Mouse (Mus musculus): Measurements from ENCODE around the gene Mrpl4. TPM values are rescaled to one million over a fixed set of nuclear protein-coding genes. Genes with fewer than 3 reads are reported as not detected.

Gene Mrpl4
- total and polyA plus RNA-seq, 3 experiments, result 280 to 474 TPM; not detected in 1

GRCm38 (mm10) chr9:21026849-21027248, 24.3 kb downstream of the Mrpl4 start:
- Histone ChIP-seq H3K79me2 (ENCODE audit: control insufficient read depth, insufficient read depth, low read length, poor library complexity) (peaks cover 14% of the 10 kb centered on the region), H3K27ac (ENCODE audit: control insufficient read depth, low read depth, low read length) (no peak overlapping the region), H3K4me1 (ENCODE audit: control insufficient read depth in 1 of 2, insufficient read depth in 2 of 2, low read length in 2 of 2) (peaks cover 13 to 19% of the 10 kb centered on the region in 2 experiments), H3K9ac (ENCODE audit: control insufficient read depth, low read depth, low read length, poor library complexity, severe bottlenecking) (no peak overlapping the region), H3K9me3 (replicated peaks; ENCODE audit: insufficient read depth, low read length) (no peaks in the 10 kb centered on the region), H3K27me3 (ENCODE audit: control insufficient read depth in 1 of 2, insufficient read depth in 2 of 2, low read length in 2 of 2) (no peaks in the 10 kb centered on the region), H3K4me3 (ENCODE audit: control insufficient read depth in 1 of 2, insufficient read depth in 1 of 2, low read depth in 2 of 2, low read length in 2 of 2) (no peak overlapping the region), H3K36me3 (ENCODE audit: control insufficient read depth in 1 of 2, insufficient read depth in 2 of 2, low read length in 2 of 2) (peaks cover 0 to 17% of the 10 kb centered on the region in 2 experiments; a peak in 2 of 4 replicates)
- DNase-seq (ENCODE audit: low read depth, low spot score), result no peak
- no peak for TF ChIP-seq ETS1 (IDR thresholded peaks at IDR 0.05; ENCODE audit: low read depth, low read length)

GRCm38 (mm10) chr9:21027774-21028290, 25.3 kb downstream of the Mrpl4 start:
- Histone ChIP-seq H3K27me3 (ENCODE audit: control insufficient read depth in 1 of 2, insufficient read depth in 2 of 2, low read length in 2 of 2) (no peaks in the 10 kb centered on the region), H3K4me1 (ENCODE audit: control insufficient read depth in 1 of 2, insufficient read depth in 2 of 2, low read length in 2 of 2) (peaks cover 14 to 22% of the 10 kb centered on the region in 2 experiments), H3K27ac (ENCODE audit: control insufficient read depth, low read depth, low read length) (peak overlapping the region; percentile 83), H3K4me3 (ENCODE audit: control insufficient read depth in 1 of 2, insufficient read depth in 1 of 2, low read depth in 2 of 2, low read length in 2 of 2) (no peak overlapping the region), H3K36me3 (ENCODE audit: control insufficient read depth in 1 of 2, insufficient read depth in 2 of 2, low read length in 2 of 2) (peaks cover 0 to 17% of the 10 kb centered on the region in 2 experiments; a peak in 2 of 4 replicates), H3K9me3 (replicated peaks; ENCODE audit: insufficient read depth, low read length) (no peaks in the 10 kb centered on the region), H3K9ac (ENCODE audit: control insufficient read depth, low read depth, low read length, poor library complexity, severe bottlenecking) (peak overlapping the region; percentile 56), H3K79me2 (ENCODE audit: control insufficient read depth, insufficient read depth, low read length, poor library complexity) (peaks cover 17% of the 10 kb centered on the region)
- TF ChIP-seq POLR2A (IDR thresholded peaks at IDR 0.05; ENCODE audit: control insufficient read depth in 1 of 2, insufficient read depth in 1 of 2, low read depth in 1 of 2, low read length in 2 of 2, poor library complexity in 1 of 2) (no peak), ZMIZ1 (IDR thresholded peaks at IDR 0.05; ENCODE audit: low read depth, low read length) (no peak), CHD2 (IDR thresholded peaks at IDR 0.05; ENCODE audit: low read length) (no peak), MYC (IDR thresholded peaks at IDR 0.05; ENCODE audit: low read depth, low read length) (no peak), MXI1 (IDR thresholded peaks at IDR 0.05; ENCODE audit: low read depth, low read length) (no peak), SMC3 (IDR thresholded peaks at IDR 0.05; ENCODE audit: low read depth, low read length) (no peak), MAX (IDR thresholded peaks at IDR 0.05; ENCODE audit: low read length) (no peak), ELF1 (IDR thresholded peaks at IDR 0.05; ENCODE audit: low read depth, low read length) (no peak), MAFK (IDR thresholded peaks at IDR 0.05; ENCODE audit: borderline replicate concordance, low read depth, low read length) (no peak), POLR2AphosphoS2 (IDR thresholded peaks at IDR 0.05; ENCODE audit: low read length) (no peak), MYB (IDR thresholded peaks at IDR 0.05; ENCODE audit: low read depth, low read length) (no peak), UBTF (IDR thresholded peaks at IDR 0.05; ENCODE audit: borderline replicate concordance, insufficient read depth, low read depth, low read length) (no peak)
- DNase-seq (ENCODE audit: low read depth, low spot score), result peak; percentile 78

GRCm38 (mm10) chr9:21028560-21029110, 26.1 kb downstream of the Mrpl4 start:
- H3K9me3 ChIP-seq (replicated peaks; ENCODE audit: insufficient read depth, low read length), result no peaks in the 10 kb centered on the region
- H3K27me3 ChIP-seq (ENCODE audit: control insufficient read depth in 1 of 2, insufficient read depth in 2 of 2, low read length in 2 of 2), result no peaks in the 10 kb centered on the region
- no peak for TF ChIP-seq TAL1 (IDR thresholded peaks at IDR 0.05; ENCODE audit: low read length)
- TF ChIP-seq CHD2 (IDR thresholded peaks at IDR 0.05; ENCODE audit: low read length), result no peak
- no peak for TF ChIP-seq ZKSCAN1 (IDR thresholded peaks at IDR 0.05; ENCODE audit: low read depth, low read length)
- TF ChIP-seq ZMIZ1 (IDR thresholded peaks at IDR 0.05; ENCODE audit: low read depth, low read length), result no peak
- no peak for TF ChIP-seq BHLHE40 (IDR thresholded peaks at IDR 0.05; ENCODE audit: borderline replicate concordance, low read depth, low read length)
- H3K4me3 ChIP-seq (ENCODE audit: control insufficient read depth in 1 of 2, insufficient read depth in 1 of 2, low read depth in 2 of 2, low read length in 2 of 2), result peak overlapping the region; percentile 18 to 33
- peak overlapping the region; percentile 56 for H3K9ac ChIP-seq (ENCODE audit: control insufficient read depth, low read depth, low read length, poor library complexity, severe bottlenecking)
- H3K4me1 ChIP-seq (ENCODE audit: control insufficient read depth in 1 of 2, insufficient read depth in 2 of 2, low read length in 2 of 2), result peaks cover 14 to 24% of the 10 kb centered on the region in 2 experiments
- DNase-seq (ENCODE audit: low read depth, low spot score), result peak; percentile 96
- peaks cover 0 to 17% of the 10 kb centered on the region in 2 experiments; a peak in 2 of 4 replicates for H3K36me3 ChIP-seq (ENCODE audit: control insufficient read depth in 1 of 2, insufficient read depth in 2 of 2, low read length in 2 of 2)
- H3K27ac ChIP-seq (ENCODE audit: control insufficient read depth, low read depth, low read length), result peak overlapping the region; percentile 83
- peaks cover 23% of the 10 kb centered on the region for H3K79me2 ChIP-seq (ENCODE audit: control insufficient read depth, insufficient read depth, low read length, poor library complexity)
